Mouse (Mus musculus): ENCODE data around the gene Apol11a.
"Not testable (repeated sequence)": the region's sequence is repeated elsewhere in the genome, so short reads cannot be mapped to it uniquely, and the experiment has no call there.

The Apol11a gene

DNA sequence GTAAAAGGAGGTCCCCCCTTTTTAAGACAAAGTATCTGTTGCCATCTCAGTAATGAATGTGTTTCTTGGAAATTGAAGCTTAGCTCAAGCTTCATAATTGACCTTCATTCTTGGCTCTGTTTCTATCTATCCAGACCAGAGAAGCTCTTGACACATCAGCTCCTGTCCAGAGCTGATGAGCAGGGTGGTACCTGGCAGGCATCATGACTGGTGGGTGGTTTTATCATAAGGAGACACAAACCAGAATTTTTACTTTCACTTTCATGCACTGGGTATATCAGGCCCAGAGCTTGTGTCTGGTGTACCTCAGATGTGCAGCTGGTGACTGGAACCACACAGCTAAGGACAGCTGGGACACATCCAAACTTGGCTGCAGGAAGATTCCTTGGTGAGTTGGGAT is at the start of gene Apol11a:
Gene Apol11a, plus strand, starts transcription at position 306 of the 400 bp plus-strand sequence.
- not testable (repeated sequence) for DNase-seq (ENCODE audit: low read depth, low spot score)

DNA sequence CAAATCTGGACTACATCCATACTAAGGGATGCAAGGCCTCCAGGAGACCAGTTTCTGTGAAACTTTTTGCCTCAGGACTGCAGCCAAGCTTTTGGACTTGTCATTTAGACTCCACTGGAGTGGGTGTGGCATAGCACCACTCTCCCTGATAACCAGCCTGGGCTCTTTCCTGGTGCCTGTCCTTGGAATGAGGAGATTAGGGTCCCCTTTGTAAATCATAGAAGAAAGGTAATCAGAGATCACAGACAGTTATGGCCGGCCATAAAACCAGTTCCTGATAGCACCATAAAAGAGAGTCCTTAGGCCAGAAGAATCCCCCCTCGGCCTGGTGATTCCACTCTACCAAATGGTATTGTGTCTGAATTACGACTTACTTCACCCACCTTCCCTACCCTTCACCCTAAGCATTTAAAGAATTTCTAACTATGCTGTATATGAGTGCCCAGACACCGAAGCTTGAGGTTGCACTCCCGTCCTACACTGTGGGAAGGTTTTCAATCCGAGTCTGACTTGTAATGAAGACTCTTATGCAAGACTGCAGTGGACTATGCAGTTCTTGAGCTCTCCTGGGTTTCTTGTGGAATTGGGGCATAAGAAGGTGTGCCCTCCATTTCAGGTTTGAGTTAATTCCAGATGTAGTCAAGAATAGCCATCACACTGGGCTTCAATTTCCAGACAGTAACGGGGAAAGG is 33.2 kb upstream of the Apol11a start:
- DNase-seq (ENCODE audit: low read depth, low spot score): not testable (repeated sequence)

DNA sequence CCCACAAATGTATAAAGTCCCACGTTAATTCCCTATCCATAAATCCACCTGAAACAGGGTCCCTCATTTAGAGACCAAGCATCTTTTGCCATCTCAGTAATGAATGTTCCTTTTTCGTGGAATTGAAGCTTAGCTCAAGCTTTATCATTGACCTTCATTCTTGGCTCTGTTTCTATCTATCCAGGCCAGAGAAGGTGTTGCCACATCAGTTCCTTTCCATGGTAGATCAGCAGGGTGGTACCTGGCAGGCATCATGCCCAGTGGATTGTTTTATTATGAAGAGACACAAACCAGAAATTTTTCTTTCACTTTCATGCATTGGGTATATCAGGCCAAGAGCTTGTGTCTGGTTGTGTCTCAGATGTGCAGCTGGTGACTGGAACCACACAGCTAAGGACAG is 31.4 kb upstream of the Apol11a start, which contains the start of gene Apol10a:
Gene Apol10a, plus strand, starts transcription at position 355 of the 400 bp plus-strand sequence.
- DNase-seq (ENCODE audit: low read depth, low spot score): not testable (repeated sequence)

DNA sequence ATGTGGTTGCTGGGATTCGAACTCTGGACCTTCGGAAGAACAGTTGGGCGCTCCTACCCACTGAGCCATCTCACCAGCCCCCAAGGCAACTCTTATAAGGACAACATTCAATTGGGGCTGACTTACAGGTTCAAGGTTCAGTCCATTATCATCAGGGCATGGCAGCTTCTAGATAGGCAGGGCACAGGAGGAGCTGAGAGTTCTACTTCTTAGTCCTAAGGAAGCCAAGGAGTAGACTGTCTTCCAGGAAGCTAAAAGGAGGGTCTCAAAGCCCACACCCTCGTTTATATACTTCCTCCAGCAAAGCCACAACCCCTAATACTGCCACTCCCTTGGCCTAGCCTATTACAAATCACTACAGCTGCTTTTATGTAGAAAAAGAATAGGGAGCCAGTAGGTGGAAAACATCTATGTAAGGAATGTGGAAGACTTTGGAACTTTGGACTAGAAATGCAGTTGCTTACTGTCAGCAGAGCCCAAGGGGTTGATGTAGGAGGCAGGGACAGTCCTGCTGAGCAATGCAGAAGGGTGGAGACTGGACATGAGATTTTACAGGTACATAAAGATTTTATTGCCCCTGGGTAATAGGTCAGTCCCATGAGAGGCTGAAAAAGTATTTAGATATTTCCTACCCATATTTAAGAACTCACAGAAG is 25.8 kb upstream of the Apol11a start:
- DNase-seq (ENCODE audit: low read depth, low spot score): no peak

DNA sequence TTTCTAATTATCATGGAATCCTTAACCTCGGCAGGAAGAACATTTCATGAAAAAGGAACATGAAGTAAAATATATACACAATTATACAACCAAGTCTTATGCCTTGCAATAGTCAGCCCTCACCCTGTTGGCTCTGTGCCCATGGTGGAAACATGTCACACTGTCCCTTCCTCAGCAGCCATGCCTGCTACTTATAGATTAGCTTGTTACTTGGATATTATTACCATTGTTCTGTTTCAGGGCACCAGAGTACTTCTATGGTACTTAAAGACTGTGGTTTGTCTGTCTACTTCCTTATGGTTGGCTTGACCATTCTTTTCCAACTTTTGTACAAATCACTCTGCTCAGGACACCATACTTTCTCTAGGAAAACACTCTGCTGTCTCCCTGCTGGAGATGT is 14.9 kb upstream of the Apol11a start:
- not testable (repeated sequence) for DNase-seq (ENCODE audit: low read depth, low spot score)

DNA sequence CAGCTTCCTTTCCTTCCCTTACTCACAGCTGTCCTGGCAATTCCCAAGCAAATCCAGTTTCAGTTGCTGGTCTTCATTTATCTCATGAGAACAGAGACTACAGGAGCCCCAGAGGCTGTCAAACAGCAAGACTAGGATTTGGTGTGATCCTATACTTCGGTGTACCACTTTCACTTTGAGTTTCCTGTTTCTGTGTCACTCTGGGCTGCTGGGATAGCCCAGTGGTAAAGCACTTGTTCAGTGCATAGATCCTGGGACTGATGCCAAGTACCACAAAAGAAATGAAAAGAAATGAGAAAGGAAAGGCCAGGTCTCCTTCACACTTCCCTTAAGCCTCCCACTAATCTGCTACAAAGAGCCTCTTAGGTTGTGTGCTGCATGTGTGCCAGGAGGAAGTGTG is 13.4 kb upstream of the Apol11a start:
- DNase-seq (ENCODE audit: low read depth, low spot score): not testable (repeated sequence)

DNA sequence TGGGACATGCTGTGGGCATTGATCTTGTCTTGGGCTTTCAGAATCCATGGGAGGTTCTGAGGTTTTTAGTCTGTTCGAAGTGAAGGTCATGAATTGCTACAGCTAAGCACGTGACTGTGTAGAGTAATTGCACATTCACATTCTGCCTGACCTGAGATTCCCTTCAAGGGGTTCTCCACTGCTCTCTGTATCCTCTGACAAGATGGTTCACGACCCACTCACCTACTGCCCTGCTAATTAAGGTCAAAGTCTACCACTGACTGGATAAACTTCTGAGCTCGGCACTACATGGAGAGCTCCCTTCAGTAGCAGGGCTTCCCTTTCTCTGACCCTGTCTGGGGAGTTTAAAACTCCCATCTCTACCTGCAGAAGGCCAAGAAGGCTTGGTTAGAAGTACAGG is 12.5 kb downstream of the Apol11a start:
- not testable (repeated sequence) for DNase-seq (ENCODE audit: low read depth, low spot score)

DNA sequence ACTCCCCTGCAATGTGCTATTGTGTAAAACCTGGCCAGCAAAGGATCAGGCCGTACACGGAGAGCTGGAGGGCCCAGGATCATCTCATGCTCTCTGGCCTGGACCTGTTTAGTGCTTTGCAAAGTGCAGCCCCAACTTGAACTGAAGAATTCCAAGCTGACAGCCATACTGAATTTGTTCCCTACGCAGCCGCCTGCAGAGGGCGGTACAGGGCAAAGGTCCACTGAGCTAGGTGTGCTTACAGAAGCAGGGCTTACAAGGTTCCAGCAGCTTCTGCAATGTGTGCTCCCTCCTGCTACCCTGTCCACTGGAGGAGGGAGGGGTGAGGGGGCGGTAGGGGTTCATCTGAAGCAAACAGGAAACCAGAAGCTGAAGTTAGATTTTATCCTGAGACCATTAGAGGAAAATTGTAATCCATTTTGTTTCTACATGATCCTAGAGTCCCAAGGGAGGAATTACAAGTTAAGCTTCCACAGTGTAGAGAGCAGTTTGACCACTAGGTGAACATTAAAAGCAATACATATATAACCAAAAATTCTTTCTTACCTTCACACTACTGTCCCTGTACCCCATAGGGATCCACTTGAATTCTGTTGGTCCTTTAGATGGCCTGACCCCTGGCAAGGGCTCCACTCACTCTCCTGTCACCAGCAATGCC is 15.2 kb downstream of the Apol11a start:
- DNase-seq (ENCODE audit: low read depth, low spot score): peak; percentile 58

DNA sequence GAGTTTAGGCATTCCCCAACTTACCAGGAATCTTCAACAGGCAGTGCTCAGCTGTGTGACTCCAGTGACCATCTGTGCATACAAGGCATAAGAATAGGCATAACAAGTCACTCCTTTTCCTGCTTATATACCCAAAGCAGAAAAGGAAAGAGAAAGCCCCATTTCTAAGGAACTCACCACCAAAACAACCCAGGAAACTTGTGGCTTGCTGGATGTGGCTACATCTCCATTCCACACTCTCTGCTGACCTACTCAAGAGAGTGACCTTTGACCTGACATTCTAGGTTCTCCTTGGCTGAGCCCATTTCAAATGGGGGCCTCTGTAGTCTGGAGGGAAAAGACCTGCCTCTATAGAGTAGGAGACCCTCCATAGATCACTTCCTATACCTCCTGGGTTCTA is 25.1 kb downstream of the Apol11a start, which contains the start of gene Apol7c:
Gene Apol7c, minus strand, starts transcription at position 101 of the 400 bp plus-strand sequence.
- no peak for DNase-seq (ENCODE audit: low read depth, low spot score)

DNA sequence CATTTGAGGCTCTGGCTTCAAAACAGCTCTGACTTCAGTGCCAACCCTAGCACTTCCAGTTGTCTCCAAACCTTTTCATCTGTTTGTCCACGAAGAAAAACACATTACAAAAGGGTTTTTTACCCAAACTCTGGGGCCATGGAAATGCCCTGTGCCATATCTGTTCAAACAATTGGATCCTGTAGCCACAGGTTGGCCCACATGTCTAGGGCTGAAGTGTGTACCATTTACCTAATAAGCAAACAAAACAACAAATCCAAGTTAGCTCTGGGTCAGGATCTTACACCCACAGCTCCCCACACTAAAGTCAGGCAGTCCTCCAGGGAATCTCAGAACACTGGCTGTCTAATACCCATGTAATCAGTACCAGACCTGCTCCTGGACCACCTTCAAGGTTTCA is 31.1 kb downstream of the Apol11a start:
- DNase-seq (ENCODE audit: low read depth, low spot score): not testable (repeated sequence)

DNA sequence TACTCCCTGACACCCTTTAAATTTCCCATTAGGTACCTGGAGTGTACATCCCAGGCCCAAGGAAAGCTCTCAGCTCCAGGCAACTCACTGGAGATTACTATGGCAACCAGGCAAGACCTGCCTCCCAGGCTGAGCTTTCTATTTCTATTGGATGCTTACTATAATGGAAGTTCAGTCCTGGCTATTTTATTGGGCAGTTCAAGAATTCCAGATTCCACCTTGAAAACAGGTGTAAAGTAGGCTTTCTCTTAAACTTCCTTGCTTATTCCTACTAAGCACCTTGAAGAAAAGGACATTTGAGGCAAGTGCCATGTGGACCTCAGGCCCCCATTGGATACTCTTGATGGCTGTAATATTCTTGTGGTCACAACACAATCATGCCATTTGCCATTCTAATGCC is 53.7 kb downstream of the Apol11a start, which contains the start of gene 1700025B11Rik:
Gene 1700025B11Rik, minus strand, starts transcription at position 101 of the 400 bp plus-strand sequence.
- no peak for DNase-seq (ENCODE audit: low read depth, low spot score)

DNA sequence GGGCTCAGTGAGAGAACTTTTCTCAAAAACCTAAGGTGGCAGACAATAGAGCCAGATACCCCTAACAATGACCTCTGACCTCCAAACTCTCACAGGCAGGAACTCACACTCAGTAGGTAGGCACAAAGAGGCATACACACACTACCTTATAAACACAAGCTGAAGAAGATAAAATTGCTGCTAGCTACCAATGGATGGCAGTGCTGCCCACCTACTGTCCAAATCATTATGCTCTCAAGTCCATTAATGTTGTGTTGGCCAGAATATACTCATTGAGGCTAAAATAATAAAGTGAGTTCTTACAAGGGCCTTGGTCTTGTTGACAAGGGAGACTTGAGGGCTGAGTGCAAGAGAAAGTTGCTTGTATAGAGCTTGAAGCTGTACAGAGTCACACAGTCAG is 55.1 kb downstream of the Apol11a start:
- no peak for DNase-seq (ENCODE audit: low read depth, low spot score)

Data from CD4-positive, CD25-positive, alpha-beta regulatory T cell, adult 2 months (primary cell).